Mouse (Mus musculus) adrenal gland, adult 2 months (tissue): ENCODE measurements around the gene Rdh9. TPM values are rescaled to one million over a fixed set of nuclear protein-coding genes. Genes with fewer than 3 reads are reported as not detected.

Experiments used
- polyA plus RNA-seq: library from polyadenylated mRNA; depleted of rRNA; stranded (reverse); fragments of >200 nt; gene quantifications from 2 replicates; pipeline ENCODE4 v1.2.3, GENCODE M21; 2012; rRNA removed
- total RNA-seq, 2 experiments: library from RNA; stranded (reverse); gene quantifications; 2 replicates each; pipeline ENCODE4 v1.2.3; 2021

The Rdh9 gene
- total and polyA plus RNA-seq, 3 experiments = 0.22 to 0.46 TPM; not detected in 1

Other genes with a start within 250 kb of the Rdh9 start
- 10 to 100 TPM in 1 of 2 experiments, 1 to 10 TPM in 1; 5.0 to 11.7 TPM for gene Nxph4, start 241.8 kb upstream of the Rdh9 start, total RNA-seq
- 7.4 and 7.8 TPM in 2 replicates for gene Nxph4, start 241.8 kb upstream of the Rdh9 start, polyA plus RNA-seq
- 100 to 1,000 TPM; 138 to 196 TPM for gene Lrp1, start 155.2 kb upstream of the Rdh9 start, total RNA-seq
- gene Lrp1, start 155.2 kb upstream of the Rdh9 start, polyA plus RNA-seq = 197 and 201 TPM in 2 replicates
- 100 to 1,000 TPM in 1 of 2 experiments, 10 to 100 TPM in 1; 88.3 to 109 TPM for gene Stat6, start 133.4 kb upstream of the Rdh9 start, total RNA-seq
- 67.6 and 83.8 TPM in 2 replicates for gene Stat6, start 133.4 kb upstream of the Rdh9 start, polyA plus RNA-seq
- 1 to 10 TPM; 4.6 to 9.1 TPM for gene Nemp1, start 109.5 kb upstream of the Rdh9 start, total RNA-seq
- 1.5 and 2.6 TPM in 2 replicates for gene Nemp1, start 109.5 kb upstream of the Rdh9 start, polyA plus RNA-seq
- gene Nab2, start 107.8 kb upstream of the Rdh9 start, total RNA-seq = 10 to 100 TPM; 16.9 to 26.6 TPM
- gene Nab2, start 107.8 kb upstream of the Rdh9 start, polyA plus RNA-seq = 35.9 and 38.7 TPM in 2 replicates
- 10 to 100 TPM in 1 of 2 experiments, 1 to 10 TPM in 1; 1.1 to 15.1 TPM for gene Myo1a, start 71.2 kb upstream of the Rdh9 start, total RNA-seq
- gene Myo1a, start 71.2 kb upstream of the Rdh9 start, polyA plus RNA-seq = 0.21 and 4.0 TPM in 2 replicates
- not detected for gene Tac2, start 51.9 kb upstream of the Rdh9 start, total RNA-seq
- 0.18 and 0.38 TPM in 2 replicates for gene Tac2, start 51.9 kb upstream of the Rdh9 start, polyA plus RNA-seq
- 10 to 100 TPM; 11.0 to 11.8 TPM for gene Zbtb39, start 36.8 kb upstream of the Rdh9 start, total RNA-seq
- 5.6 and 5.8 TPM in 2 replicates for gene Zbtb39, start 36.8 kb upstream of the Rdh9 start, polyA plus RNA-seq
- 1 to 10 TPM; 8.2 to 8.5 TPM for gene Gpr182, start 24.7 kb upstream of the Rdh9 start, total RNA-seq
- gene Gpr182, start 24.7 kb upstream of the Rdh9 start, polyA plus RNA-seq = 18.5 and 21.0 TPM in 2 replicates
- gene Rdh1, start 16.7 kb upstream of the Rdh9 start, total RNA-seq = 1 to 10 TPM in 1 of 2 experiments, under 1 TPM in 1; 0.41 to 1.5 TPM
- 0.98 and 1.4 TPM in 2 replicates for gene Rdh1, start 16.7 kb upstream of the Rdh9 start, polyA plus RNA-seq
- gene Rdh16f1, start 16.6 kb upstream of the Rdh9 start, total RNA-seq = 1 to 10 TPM; 1.1 to 2.9 TPM
- gene Rdh16f1, start 16.6 kb upstream of the Rdh9 start, polyA plus RNA-seq = 1.5 TPM in 2 replicates
- 1 to 10 TPM in 1 of 2 experiments, under 1 TPM in 1; 0.79 to 1.3 TPM for gene Rdh16, start 24.8 kb downstream of the Rdh9 start, total RNA-seq
- 0.12 TPM in 1 of 2 replicates, not detected in the other for gene Rdh16, start 24.8 kb downstream of the Rdh9 start, polyA plus RNA-seq
- gene Rdh19, start 73.5 kb downstream of the Rdh9 start, total RNA-seq = not detected
- not detected in 2 replicates for gene Rdh19, start 73.5 kb downstream of the Rdh9 start, polyA plus RNA-seq
- gene Rdh16f2, start 90.1 kb downstream of the Rdh9 start, total RNA-seq = under 1 TPM in 1 of 2 experiments, not detected in 1; 0.23 TPM
- not detected in 2 replicates for gene Rdh16f2, start 90.1 kb downstream of the Rdh9 start, polyA plus RNA-seq
- 1 to 10 TPM in 1 of 2 experiments, not detected in 1; 2.0 TPM for gene Rdh7, start 112.4 kb downstream of the Rdh9 start, total RNA-seq
- 0.17 TPM in 1 of 2 replicates, not detected in the other for gene Rdh7, start 112.4 kb downstream of the Rdh9 start, polyA plus RNA-seq
- 1 to 10 TPM in 1 of 2 experiments, under 1 TPM in 1; 0.41 to 1.9 TPM for gene Sdr9c7, start 122.1 kb downstream of the Rdh9 start, total RNA-seq
- 0.74 and 0.85 TPM in 2 replicates for gene Sdr9c7, start 122.1 kb downstream of the Rdh9 start, polyA plus RNA-seq
- gene Hsd17b6, start 231.2 kb downstream of the Rdh9 start, total RNA-seq = under 1 TPM in 1 of 2 experiments, not detected in 1; 0.63 TPM
- gene Hsd17b6, start 231.2 kb downstream of the Rdh9 start, polyA plus RNA-seq = not detected in 2 replicates
- 1 to 10 TPM; 2.3 to 4.4 TPM for gene Prim1, start 238.8 kb downstream of the Rdh9 start, total RNA-seq
- gene Prim1, start 238.8 kb downstream of the Rdh9 start, polyA plus RNA-seq = 0.26 and 0.56 TPM in 2 replicates